Mouse (Mus musculus) neural tube, embryonic 11.5 days (tissue): ENCODE measurements around the gene Pnp. TPM values are rescaled to one million over a fixed set of nuclear protein-coding genes. Genes with fewer than 3 reads are reported as not detected.
"Not testable (repeated sequence)": the region's sequence is repeated elsewhere in the genome, so short reads cannot be mapped to it uniquely, and the experiment has no call there.

Source experiments
- ATAC-seq: fragments of 200-750 bp; cut with Nextera tagmentation; 2 replicates; pipeline ENCODE4 v1.8.0; 2017; ENCODE audit warnings: moderate number of reproducible peaks, mild to moderate bottlenecking, moderate TSS enrichment, moderate library complexity; ENCODE audit not compliant: insufficient read depth, low FRiP score, low TSS enrichment
- DNase-seq: peaks from one replicate; pipeline ENCODE4 v3.0.0-alpha.2; 2015; ENCODE audit warnings: low spot score
- H3K27ac ChIP-seq: fragments of 300-500 bp; sonication (generic); 2 replicates; pipeline ENCODE4 v1.5.1; 2014; ENCODE audit warnings: low read depth, mild to moderate bottlenecking, low read length
- H3K27me3 ChIP-seq: fragments of 300-500 bp; sonication (generic); 2 replicates; pipeline ENCODE4 v1.6.1; 2014; ENCODE audit warnings: mild to moderate bottlenecking, low read length, mixed read lengths; ENCODE audit not compliant: control insufficient read depth, insufficient read depth
- H3K36me3 ChIP-seq: fragments of 300-500 bp; sonication (generic); 2 replicates; pipeline ENCODE4 v1.6.1; 2014; ENCODE audit warnings: mild to moderate bottlenecking, low read length, moderate library complexity, mixed read lengths; ENCODE audit not compliant: control insufficient read depth, insufficient read depth
- H3K4me1 ChIP-seq: fragments of 300-500 bp; sonication (generic); 2 replicates; pipeline ENCODE4 v1.6.1; 2014; ENCODE audit warnings: low read length, mixed read lengths; ENCODE audit not compliant: control insufficient read depth, insufficient read depth
- H3K4me2 ChIP-seq: fragments of 300-500 bp; sonication (generic); 2 replicates; pipeline ENCODE4 v1.6.1; 2014; ENCODE audit warnings: low read depth, mild to moderate bottlenecking, moderate library complexity
- H3K4me3 ChIP-seq: fragments of 300-500 bp; sonication (generic); 2 replicates; pipeline ENCODE4 v1.5.1; 2014; ENCODE audit warnings: low read depth, low read length
- H3K9ac ChIP-seq: fragments of 300-500 bp; sonication (generic); 2 replicates; pipeline ENCODE4 v1.6.1; 2014; ENCODE audit warnings: mild to moderate bottlenecking, low read length
- H3K9me3 ChIP-seq: fragments of 300-500 bp; sonication (generic); 2 replicates; pipeline ENCODE4 v1.6.1; 2016; ENCODE audit warnings: low read length; ENCODE audit not compliant: control insufficient read depth
- WGBS: fragments of 180-500 bp; shearing (Covaris S2); extraction: QIAGEN DNeasy Blood & Tissue Kit; methylation state at CpG from one replicate; pipeline ENCODE4 v1.1.7; 2014; 5-methylcytosine and 5-hydroxymethylcytosine counted together
- polyA plus RNA-seq: library from polyadenylated mRNA; unstranded; fragments of >200 nt; fragmentation: Nextera tagmentation; extraction: Ambion mirVana; gene quantifications from 2 replicates; pipeline ENCODE4 v1.2.1, GENCODE M21; 2014

The Pnp gene
- polyA plus RNA-seq, 1 experiment from 2014 or later: 56.5 TPM

GRCm38 (mm10) chr14:51007152-51007801, 76.4 kb downstream of the Pnp start, which contains the start of gene Rnase10:
Gene Rnase10, plus strand, starts transcription at chr14:51007751.
- DNase-seq (no peak), ATAC-seq (no peak)
- Histone ChIP-seq H3K4me3 (no peak within 1 kb of the TSS), H3K9me3 (no peaks in the 10 kb centered on the region), H3K27me3 (no peaks in the 10 kb centered on the region), H3K4me1 (no peaks in the 10 kb centered on the region), H3K36me3 (no peaks in the 10 kb centered on the region), H3K4me2 (no peak within 1 kb of the TSS), H3K27ac (no peak within 1 kb of the TSS), H3K9ac (no peak within 1 kb of the TSS)
- WGBS: 87% methylated on average over 8 of the region's 8 CpGs

DNA sequence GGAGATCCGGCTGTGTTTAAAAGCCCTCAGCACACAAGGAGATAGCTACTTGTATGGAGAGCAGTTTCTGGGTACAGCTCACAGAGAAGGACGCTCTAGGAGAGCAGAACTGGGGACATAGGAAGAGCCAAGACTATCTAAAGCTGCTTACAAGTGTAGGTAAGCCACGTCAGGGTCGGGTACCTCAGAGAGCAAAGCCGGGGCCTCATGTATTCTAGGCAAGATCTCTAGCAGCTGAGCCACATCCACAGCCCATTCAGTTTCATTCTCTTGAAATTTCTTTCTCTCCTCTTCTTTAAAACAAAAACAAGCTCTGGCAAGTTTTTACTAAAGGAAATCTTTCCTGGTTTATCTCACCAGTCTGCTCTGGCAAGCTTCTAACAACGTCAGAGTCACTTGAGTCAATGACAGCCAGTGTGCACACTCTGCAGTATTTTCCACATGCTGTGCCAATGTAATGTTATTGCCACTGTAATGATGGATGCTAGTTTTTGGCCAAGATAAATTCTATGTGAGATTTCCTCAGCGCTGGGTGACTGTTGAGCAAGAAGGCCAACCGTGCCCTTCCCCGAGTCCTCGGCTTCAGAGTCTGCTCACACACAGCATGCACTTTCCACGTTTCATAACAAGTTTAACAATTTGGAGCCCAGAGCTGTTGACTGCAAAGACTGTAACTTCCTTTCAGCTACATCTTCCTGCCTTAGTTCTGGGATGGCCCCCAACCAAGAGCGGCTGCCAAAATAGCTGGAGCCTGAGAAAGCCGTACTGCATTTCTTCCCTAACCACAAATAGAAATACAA, 77.2 kb downstream of the Pnp start:
- Histone ChIP-seq H3K9ac (no peak overlapping the region), H3K4me1 (no peaks in the 10 kb centered on the region), H3K4me3 (no peak overlapping the region), H3K27me3 (no peaks in the 10 kb centered on the region), H3K4me2 (no peak overlapping the region), H3K27ac (no peak overlapping the region), H3K9me3 (no peaks in the 10 kb centered on the region), H3K36me3 (no peaks in the 10 kb centered on the region)
- no peak for ATAC-seq
- DNase-seq: no peak
- WGBS: 84% methylated on average over 13 of the region's 13 CpGs

DNA sequence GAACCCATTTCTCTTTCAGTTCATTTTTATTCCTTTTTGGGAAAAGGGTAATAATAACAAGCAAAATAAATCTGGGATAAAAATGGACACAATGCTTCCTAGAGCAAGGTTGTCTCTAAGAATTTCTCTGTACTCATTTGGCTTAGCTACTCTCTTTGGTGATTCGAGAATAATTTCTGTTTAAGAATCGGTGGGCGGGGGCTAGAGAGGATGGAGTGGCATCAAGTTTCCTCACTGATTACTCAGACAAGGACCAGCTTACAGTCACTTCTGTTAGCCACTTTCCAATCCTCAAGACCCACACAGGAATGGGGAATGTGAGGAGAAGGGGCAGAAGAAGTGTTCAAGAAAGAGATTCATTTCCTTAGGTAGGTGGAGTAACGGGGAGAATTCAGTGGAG, 77.9 kb downstream of the Pnp start:
- H3K27me3 ChIP-seq: no peaks in the 10 kb centered on the region
- DNase-seq (no peak), ATAC-seq (no peak)
- H3K9ac ChIP-seq: no peak overlapping the region
- no peak overlapping the region for H3K27ac ChIP-seq
- no peak overlapping the region for H3K4me2 ChIP-seq
- H3K36me3 ChIP-seq: no peaks in the 10 kb centered on the region
- H3K9me3 ChIP-seq: no peaks in the 10 kb centered on the region
- no peak overlapping the region for H3K4me3 ChIP-seq
- WGBS: 88% methylated on average over 4 of the region's 4 CpGs
- H3K4me1 ChIP-seq: no peaks in the 10 kb centered on the region

- H3K4me1 ChIP-seq: no peaks in the 10 kb centered on the region
- DNase-seq: no peak
- H3K4me3 ChIP-seq: no peak overlapping the region
- no peaks in the 10 kb centered on the region for H3K27me3 ChIP-seq
- ATAC-seq: no peak
- H3K9me3 ChIP-seq: no peaks in the 10 kb centered on the region
- no peak overlapping the region for H3K9ac ChIP-seq
- no peaks in the 10 kb centered on the region for H3K36me3 ChIP-seq
- no peak overlapping the region for H3K27ac ChIP-seq
- 88% methylated on average over 6 of the region's 6 CpGs for WGBS
- H3K4me2 ChIP-seq: no peak overlapping the region
These were observed 78.7 kb downstream of the Pnp start for GRCm38 (mm10) chr14:51009572-51009971.

DNA sequence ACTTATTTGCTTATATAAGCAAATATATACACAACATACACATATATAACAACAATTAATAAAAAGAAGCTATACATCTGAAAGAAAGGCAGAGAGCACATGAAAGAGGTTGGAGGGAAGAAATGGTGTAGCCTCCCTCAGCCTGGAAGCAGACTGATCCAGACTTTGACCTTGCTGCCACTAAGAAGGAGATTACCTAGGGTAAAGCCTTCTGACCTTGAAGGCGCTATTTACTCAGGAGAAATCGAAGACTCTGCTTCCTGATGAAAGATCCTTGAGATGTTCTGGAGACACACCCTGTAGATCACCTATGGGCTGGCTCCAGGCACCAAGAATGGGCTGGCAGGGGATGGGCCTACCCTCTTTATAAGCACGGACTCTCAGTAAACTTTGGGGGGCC, 83.8 kb downstream of the Pnp start:
- not testable (repeated sequence) for H3K4me2 ChIP-seq, H3K4me3 ChIP-seq, H3K4me1 ChIP-seq, H3K36me3 ChIP-seq, H3K27ac ChIP-seq, H3K9me3 ChIP-seq, H3K9ac ChIP-seq, ATAC-seq, H3K27me3 ChIP-seq, DNase-seq
- 94% methylated on average over 3 of the region's 3 CpGs for WGBS

Other genes starting within 250 kb of the Pnp start
- gene Olfr747, start 237.9 kb upstream of the Pnp start, polyA plus RNA-seq: not detected in 2 replicates
- gene Olfr748, start 223.7 kb upstream of the Pnp start, polyA plus RNA-seq: not detected in 2 replicates
- gene Olfr749, start 186.0 kb upstream of the Pnp start, polyA plus RNA-seq: not detected in 2 replicates
- 100 and 103 TPM in 2 replicates for gene Ttc5, start 145.6 kb upstream of the Pnp start, polyA plus RNA-seq
- gene Ccnb1ip1, start 123.3 kb upstream of the Pnp start, polyA plus RNA-seq: not detected in 2 replicates
- gene Parp2, start 123.2 kb upstream of the Pnp start, polyA plus RNA-seq: 62.6 and 65.2 TPM in 2 replicates
- 4.9 TPM in 2 replicates for gene Tep1, start 60.5 kb upstream of the Pnp start, polyA plus RNA-seq
- 0.17 and 0.28 TPM in 2 replicates for gene Klhl33, start 33.6 kb upstream of the Pnp start, polyA plus RNA-seq
- gene Osgep, start 6.2 kb upstream of the Pnp start, polyA plus RNA-seq: 164 and 172 TPM in 2 replicates
- 330 and 340 TPM in 2 replicates for gene Apex1, start 6.1 kb upstream of the Pnp start, polyA plus RNA-seq
- 59.4 and 68.4 TPM in 2 replicates for gene Pip4p1, start 226 bp upstream of the Pnp start, polyA plus RNA-seq
- not detected in 2 replicates for gene Gm49342, start 13.4 kb downstream of the Pnp start, polyA plus RNA-seq
- 0.30 and 0.68 TPM in 2 replicates for gene Pnp2, start 24.9 kb downstream of the Pnp start, polyA plus RNA-seq
- gene Rnase10, start 76.7 kb downstream of the Pnp start, polyA plus RNA-seq: not detected in 2 replicates
- not detected in 2 replicates for gene Rnase9, start 110.8 kb downstream of the Pnp start, polyA plus RNA-seq
- not detected in 2 replicates for gene Rnase11, start 119.1 kb downstream of the Pnp start, polyA plus RNA-seq
- gene Rnase12, start 126.6 kb downstream of the Pnp start, polyA plus RNA-seq: not detected in 2 replicates
- gene Olfr750, start 143.4 kb downstream of the Pnp start, polyA plus RNA-seq: not detected in 2 replicates
- gene Rnase4, start 160.0 kb downstream of the Pnp start, polyA plus RNA-seq: 12.3 and 12.7 TPM in 2 replicates
- 2.2 TPM in 2 replicates for gene Ang, start 160.1 kb downstream of the Pnp start, polyA plus RNA-seq
- gene Eddm3b, start 183.3 kb downstream of the Pnp start, polyA plus RNA-seq: not detected in 2 replicates
- 0.22 and 0.57 TPM in 2 replicates for gene Rnase6, start 192.8 kb downstream of the Pnp start, polyA plus RNA-seq
- gene Rnase1, start 215.7 kb downstream of the Pnp start, polyA plus RNA-seq: 0.24 and 0.58 TPM in 2 replicates
- not detected in 2 replicates for gene Rnase2b, start 231.2 kb downstream of the Pnp start, polyA plus RNA-seq